Mouse (Mus musculus) 3134 (cell line): ENCODE measurements at regions not wholly inside any gene's neighbourhood (a gene's known extent, or its start where the extent isn't known, plus 50 kb on each side); places are given as distances from the start of the nearest gene placed in this dataset.

Source experiments
- DNase-seq: peaks from one replicate; pipeline ENCODE4 v3.0.0-alpha.2; 2011; ENCODE audit warnings: low spot score; ENCODE audit not compliant: insufficient read length; ENCODE audit errors: extremely low read depth

DNA sequence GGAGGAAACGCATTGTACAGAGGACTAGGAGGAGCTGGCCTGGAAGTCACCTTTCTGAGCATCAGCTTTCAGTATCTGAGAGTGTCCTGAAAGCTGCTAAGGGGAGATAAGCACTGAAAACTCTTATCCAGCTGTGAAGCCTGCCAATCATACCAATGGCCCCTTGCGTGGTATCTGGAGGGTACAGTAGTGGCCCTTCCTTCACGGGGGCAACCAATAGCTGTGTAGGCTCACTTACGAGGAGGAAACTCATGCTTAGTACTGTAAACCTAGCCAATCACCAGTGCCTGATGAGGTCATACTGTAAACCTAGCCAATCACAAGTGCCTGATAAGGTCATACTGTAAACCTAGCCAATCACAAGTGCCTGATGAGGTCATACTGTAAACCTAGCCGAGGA, 231.7 kb upstream of the Fam241a start:
- no peak for DNase-seq

DNA sequence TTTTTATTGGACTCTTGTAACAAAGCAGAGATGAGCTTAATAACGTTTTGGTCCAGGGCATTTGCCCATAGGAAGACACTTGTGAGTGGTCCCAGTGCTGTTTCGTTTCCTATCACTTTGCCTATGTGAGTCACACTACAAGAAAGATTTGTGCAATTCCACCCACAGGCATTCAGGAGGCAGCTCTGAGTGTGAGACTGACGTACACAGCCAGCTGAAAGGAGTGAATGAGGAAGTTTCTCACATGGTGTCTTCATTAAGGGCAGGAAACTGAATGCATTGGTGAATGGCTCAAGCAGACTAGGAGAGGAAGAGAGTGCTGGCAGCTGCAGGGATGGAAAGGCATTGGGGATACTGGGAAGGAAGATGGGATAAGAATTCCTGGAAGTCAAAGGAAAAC, 230.5 kb upstream of the Fam241a start:
- DNase-seq, result peak; percentile 20

DNA sequence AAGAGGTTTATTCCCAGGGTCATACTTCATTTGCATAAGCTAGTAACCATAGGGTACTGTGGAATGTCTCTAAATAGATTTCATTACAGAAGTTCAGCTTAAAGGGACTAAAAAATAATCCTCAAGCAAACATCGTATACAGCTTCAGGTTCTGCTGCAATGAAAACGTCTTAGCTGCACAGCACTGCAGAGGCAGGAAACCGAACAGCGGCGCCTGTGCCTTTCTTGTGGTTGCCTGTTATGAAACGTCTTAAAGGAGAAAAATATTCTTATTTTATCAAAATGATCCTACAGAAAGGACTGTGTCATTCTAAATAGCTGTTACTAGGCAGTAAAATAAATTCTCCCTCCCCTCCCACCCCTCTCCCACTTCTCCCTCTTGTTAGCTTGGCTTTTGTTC, 226.0 kb upstream of the Fam241a start:
- no peak for DNase-seq

DNA sequence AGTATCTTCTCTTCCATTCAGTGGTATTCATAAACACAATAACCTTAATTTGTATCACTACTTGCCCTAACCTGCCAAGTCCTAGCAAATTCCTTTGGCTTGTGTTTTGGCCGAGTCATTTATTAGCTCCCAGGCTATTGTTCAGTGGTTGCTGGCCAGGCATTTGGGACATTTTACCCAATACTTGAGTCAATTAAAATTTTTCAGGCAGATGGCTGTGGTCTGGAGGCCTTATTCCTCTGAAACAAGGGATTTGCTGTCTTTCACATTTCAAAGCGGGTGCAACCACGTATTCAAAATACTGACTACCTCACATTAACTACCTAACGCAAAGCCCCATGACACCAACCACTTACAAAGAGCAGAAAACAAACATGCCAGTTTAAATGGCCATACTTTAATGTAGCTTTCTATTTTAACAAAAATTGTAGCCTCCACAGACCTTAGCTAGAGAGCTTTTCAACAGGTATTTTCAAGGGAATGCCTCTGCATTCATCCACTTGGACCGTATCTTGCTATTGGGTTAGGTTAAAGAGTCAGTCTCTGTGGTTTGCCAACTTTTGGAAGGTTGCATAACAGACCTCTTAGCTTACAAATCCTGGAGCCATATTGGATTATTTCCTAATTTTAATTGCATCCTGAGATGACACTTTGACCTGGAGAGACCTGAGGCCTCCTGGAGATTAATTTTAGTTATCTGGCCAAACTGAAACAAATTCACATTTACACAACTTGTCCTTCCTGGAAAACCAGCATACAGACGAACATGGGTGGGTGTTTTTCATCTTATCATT, 224.7 kb upstream of the Fam241a start:
- no peak for DNase-seq

DNA sequence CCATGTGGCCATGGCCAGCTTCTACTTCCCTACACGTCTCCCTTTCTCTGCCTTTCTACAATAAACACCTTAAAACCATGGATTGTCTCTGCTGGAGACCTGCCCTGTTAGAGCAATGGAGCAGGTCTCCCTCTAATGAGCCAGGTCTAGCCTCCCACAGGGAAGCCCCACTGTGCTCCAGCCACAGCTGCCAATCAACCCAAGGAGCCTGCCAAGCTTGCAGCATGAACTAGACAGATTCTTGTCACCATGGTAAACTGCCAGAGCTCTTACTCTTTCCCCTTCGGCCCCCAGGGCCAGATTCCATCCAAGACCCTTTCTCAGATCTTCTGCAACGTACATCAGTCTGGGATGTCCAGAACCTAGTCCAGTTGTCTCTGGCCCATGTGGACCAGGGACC, 217.1 kb upstream of the Fam241a start:
- DNase-seq, result no peak

DNA sequence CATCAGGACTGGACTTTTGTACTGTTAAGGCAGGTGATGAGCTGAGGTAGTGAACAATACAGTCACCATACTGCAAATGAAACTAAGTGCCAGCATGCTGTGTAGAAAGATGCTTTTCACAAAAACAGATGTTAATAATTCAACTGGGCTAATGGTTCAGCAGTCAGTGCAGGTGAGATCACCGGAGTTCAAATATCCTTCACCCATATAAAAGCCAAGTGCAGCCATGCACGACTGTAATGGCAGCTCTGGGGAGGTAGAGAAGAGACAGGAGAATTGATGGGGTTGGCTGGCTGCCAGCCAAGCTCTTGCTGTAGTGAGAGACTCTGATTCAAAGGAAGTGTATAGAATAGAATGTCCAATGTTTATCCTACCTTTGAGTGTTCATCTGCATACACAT, 214.3 kb upstream of the Fam241a start:
- DNase-seq, result no peak

DNA sequence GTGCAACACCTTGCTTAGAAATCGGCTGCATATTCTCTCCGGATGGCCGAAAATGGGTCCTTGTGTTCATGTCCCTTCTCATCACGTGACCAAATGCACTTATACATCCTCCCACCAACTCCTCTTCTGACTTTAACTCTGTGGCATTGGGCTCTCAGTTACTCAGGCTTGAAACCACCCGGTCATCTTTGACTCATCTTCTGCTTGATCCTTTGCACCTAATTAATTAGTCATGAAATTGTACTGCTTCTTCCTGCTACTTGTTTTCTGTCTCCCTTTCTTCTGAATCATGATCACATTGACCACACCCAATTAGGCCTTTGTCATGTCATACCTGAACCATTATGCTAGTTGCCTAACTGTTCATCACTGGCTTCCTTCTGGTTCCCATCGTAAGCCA, 208.4 kb upstream of the Fam241a start:
- DNase-seq, result no peak

DNA sequence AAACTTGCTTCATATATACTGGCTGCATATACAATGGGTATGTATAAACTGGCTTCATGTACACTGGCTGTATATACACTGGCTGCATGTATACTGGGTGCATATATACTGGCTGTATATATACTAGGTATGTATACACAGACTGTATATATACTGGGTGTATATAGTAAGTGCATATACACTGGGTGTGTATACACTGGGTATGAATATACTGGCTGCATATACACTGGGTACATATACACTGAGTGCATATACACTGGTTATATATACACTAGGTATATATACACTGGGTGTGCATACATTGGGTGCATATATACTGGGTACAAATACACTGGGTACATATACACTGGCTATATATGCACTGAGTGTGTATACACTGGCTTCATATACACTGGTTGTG, 196.9 kb upstream of the Fam241a start:
- DNase-seq, result no peak

DNA sequence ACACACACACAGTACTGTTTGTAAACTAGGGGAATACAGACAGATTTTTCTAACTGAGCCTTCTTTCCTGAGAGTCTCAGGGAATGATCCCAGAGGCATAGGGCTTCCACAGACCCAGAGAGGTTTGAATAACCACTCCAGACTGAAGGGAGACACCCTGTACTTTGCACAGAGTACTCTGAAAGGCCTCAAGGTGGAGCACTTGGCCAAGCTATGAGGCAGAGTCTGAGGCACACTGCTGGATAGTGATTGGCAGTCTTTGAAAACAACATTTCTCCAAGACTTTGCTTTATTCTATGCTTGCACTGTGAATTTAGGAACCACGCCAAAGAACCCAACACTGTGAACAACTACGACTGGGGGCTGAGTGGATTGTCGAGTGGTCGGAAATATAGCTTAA, 192.1 kb upstream of the Fam241a start:
- no peak for DNase-seq

DNA sequence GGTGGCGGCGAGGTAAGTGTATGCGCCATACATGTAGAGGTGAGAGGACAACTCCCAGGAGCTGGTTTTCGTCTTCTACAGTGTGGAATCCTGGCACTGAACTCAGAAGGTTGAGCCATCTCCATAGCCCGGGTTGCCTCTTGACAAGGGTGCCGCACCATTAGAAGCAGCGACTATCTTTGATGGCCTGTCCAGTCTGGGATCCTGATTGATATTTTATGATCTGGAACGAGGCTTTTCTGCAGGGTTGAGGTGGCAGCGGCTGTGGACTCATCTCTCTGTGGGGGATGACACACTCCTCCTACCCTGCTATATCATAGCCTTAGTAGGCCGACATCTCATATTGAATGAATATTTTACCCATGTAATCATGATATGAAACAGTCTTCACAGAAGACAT, 191.0 kb upstream of the Fam241a start:
- no peak for DNase-seq

DNA sequence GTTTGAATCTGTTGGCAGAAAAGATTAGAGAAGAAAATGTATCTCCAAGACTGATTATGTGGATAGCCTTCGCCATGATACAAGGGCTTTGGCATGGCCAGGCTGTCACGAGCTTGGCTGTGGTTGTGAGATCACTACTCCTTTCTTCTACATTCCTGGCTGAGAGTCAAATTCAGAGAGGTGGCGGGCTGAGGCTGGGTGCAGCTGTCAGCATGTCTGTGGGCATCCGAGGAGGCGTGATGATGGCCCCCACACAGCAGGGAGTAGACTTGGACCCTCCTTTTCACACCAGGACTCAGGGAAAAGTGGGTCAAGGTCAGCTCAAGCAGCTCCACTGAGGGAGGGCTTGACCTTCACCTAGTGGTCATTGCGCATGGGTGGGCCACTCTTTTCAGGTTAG, 186.3 kb upstream of the Fam241a start:
- no peak for DNase-seq

DNA sequence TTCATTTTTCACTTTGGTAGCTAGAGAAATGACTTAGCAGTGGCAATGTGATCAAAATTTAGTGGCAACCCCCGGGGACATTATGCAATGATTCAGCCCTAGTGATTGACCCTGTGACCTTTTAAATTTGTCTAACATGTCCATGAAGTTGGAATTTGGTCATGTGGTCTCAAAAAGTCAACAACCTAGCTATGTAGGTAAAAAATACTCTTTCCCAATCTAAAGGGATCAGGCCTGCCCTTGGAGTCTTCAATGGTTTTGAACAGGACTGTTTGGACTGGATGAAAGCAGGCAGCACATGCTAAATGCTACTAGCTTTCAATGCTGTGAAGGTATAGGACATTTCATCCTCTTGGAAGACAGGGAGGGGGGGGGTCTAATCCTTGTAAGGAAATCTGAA, 185.3 kb upstream of the Fam241a start:
- DNase-seq, result no peak

DNA sequence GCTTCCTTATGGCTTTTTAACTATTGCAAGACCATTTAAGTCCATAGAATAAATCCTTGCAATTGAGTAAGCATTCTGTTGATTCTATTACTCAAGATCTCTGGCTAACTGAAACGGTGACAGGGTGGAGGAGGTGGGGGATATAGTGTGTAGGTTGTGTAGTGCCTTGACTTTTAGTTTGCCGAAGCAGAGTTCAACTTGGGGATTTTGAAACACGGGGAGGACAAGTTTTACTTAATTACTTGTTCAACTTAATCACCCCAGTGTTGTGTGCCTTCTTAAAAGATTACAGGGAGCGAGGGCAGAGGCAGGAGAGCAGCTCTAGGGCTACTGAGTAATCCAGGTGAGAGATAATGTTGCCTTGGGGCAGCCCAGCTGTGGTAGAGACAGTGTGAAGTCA, 171.7 kb upstream of the Fam241a start:
- no peak for DNase-seq

DNA sequence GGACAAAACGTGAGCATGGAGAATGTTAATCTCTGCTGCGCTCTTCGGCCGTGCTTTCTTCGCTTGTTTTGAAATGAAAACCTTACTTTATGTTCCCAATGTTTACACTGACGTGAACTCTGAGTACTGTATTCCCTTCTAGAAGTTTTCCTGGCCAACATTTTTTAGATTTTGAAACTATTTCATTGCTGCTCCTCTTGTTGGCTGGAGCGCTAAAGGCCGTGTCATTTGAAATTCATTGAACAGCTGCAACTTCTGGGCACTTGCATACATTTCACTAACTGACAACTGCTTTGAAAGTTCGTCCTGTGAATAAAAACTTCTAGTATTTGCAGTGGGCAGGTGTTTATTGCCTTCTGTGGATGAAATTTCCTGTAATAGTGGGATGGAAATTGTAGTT, 157.9 kb upstream of the Fam241a start:
- DNase-seq, result no peak

DNA sequence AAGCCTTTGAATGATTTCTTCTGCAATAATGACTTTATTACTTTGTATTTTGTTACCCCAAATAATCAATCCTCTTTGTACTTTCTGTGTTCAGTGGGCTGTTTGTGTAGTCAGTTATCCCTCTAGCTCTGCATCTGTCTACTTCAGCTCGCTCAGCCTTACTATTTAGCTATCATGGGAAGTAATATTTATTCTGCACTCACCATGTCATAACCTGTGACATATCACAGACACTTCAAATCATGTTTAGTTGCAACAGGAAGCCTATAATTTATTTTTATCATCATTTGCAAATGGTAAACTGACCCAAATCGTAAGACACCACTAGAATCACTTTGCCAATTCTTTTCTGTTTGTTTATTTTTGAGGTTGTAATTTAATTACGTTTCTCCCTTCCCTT, 147.6 kb upstream of the Fam241a start:
- DNase-seq, result no peak

DNA sequence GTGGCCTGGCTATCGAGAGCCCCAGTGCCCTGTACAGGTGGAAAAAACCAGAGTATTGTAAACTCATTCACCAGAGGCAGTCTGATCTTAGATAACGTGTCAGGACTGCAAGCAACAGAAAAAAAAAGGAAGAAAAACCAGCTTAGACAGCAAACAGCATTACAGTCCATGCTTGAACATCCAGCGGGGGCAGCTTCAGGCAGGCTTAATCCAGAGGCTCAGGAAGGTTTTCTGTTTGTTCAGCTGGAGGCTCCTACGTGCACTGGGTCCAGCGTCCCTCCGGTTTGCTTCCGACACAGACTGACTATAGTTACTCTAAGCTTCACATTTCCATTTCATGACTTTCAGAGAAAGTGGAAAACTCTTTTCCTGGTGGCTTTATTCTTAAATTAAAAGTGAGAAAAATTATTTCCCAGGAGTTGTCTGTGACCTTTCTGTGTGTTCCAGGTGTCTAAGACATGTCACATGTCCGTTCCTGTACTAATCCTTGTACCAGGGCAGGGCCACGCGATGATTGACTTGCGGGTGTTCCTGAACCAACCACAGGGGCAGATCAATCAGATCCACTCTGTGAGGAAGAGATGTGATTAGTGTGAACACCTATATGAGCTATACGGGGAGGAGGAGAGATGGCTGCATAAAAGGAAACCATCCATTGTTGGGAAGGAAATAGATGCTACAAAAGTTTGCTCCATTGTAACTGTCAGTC, 144.4 kb upstream of the Fam241a start:
- DNase-seq, result no peak

DNA sequence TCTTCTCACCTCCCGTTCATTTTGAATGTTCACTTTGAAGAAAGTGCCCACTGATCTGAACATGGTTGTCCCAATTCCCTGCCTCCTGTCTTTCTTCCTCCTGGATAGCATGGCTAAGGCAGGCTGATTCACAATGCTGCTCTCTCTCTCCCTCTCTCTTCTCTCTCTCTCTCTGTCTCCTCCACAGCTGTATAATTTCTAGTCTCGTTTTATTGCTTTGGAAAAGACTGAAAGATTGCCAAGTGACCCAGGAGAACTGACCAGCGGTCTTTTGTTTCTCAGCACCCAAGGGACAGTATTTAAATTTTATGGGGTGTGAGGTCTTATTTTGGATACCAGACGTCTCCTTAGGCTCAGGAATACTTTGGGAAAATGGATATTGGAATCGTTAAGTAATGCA, 143.1 kb upstream of the Fam241a start:
- no peak for DNase-seq

DNA sequence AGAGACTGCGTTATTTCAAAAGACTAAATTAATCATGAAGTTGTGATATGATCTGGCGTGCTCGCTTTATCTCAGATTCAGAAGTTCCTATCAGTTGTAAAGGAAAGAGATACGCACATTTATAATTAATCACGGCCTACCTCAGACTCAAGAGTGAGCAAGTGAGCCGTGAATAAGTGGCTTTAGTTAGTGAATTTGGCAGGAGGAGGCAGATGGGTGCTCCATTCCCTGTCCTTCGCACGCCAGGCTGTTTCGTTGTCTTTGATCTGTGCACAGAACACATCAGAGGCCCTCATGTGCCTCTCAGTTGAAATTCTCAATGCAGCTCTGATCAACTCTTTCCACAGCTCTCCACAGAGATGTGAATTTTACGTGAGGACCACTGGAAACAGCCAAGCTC, 140.4 kb upstream of the Fam241a start:
- no peak for DNase-seq

DNA sequence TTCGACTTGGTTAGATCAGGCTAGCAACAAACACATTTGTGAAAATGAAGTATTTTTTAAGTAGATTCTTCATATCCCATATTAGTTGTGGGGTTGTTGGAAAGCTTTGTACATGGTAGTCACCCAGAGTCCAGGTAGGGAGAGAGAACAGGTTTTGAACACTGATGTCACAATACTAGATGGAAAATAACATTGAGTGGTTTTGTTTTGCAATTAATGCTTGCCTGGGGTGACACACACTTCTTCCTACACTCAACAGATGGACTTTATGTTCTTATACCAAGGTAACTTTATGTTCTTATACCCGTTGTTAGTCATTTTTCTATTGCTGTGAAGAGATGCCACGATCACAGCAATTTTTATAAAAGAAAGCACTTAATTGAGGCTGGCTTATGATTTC, 134.2 kb upstream of the Fam241a start:
- no peak for DNase-seq

DNA sequence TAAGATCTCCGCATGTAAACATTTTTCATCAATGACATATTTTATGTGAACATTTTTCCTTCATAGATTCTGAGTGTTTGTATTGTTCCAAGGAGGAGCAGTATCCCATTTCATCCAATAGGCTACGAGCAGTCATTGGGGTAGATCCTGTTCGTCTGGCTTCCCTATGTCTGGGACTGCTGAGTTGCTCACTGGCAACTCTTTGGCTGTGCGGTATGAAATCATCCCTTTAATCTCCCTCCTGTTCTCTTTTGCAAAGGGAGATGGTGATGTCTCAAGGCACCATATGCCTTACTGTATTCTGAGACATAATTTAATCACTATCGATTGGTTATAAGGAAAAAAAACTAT, 133.4 kb upstream of the Fam241a start:
- no peak for DNase-seq

DNA sequence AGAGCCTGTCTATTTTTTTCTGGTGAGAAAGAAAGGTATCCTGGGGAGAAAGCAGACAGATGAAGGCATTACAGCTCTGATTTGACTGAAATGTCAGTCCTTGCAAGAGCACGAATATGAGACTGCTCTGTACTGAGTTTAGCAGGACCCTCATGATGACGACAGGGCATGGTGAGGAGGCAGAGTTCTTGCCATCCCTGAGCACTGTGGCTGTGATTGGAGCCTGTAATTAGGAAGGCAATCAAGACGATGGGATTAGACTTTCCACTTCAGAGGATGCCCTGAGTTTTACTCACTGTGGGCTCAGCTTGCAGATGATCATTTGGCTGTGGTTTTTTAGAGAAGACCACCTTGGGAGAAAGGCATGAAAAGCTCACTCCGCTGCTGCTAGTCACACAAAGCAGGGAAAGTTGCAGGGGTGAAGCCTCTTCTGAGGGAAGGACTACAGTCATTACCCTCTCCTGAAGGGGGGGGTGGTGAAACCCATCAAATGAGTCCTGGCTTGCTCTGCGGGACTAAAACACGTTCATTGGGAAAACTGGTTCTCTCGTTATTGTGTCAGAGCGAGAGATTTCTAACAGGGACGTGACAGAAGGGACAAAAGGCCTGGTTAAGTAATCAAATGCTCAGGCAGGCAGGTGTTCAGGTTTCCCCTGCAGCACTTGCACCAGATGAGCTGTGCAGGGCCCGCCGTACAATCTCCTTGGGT, 132.9 kb upstream of the Fam241a start:
- no peak for DNase-seq

DNA sequence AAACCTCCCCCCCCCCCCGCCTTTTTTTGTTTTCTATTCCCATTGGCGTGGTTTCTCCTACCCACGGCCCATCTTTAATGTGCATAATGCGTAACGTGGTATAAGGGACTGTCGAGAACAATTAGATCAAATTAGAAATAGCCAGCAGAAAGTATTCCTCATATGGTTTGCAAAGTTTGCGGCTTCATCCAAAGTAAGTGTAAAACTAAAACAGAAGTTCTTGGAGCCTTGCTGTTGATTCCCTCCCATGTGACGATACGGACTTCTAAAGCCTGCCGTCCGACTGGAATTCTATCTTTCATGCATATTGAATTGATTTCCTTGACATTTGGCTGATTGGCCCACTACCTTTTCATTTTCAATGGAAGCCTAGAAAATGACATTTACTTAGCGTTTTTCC, 128.7 kb upstream of the Fam241a start:
- DNase-seq, result no peak
